ENCODE assay signal across 16 mouse cellular contexts in the genomic region with DNA sequence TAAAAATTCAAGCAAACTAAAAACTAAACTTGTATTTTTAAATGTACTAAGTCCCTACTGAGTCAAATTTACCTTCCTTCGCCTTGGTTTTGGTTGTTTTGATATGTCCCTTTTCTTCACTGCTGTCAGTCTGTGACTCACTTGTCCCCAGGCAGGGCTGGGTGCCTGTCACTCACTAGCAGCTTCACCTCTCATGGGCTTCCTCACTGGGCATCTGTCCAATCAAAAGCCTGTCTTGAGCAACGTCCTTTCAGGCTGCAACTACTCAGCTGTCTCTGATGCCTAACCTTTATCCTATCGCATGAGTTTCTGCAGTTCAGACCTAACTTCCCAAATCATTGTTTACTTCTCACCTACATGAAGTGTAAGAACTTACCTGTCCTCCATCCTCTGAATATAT.
A peak's percentile ranks its signal among the peaks of the same experiment; 100 is the strongest.
DNase-seq lines count a peak whose midpoint lies in the region; ATAC-seq lines count a peak whose summit lies in the region.
"Had no signal": no experiment of that assay in that cellular context is flagged by ENCODE, and none has a peak within 500 bp of the region (broad histone marks: within the 10 kb centered on the region; RNA-seq: fewer than 3 reads in every experiment).

No protein-coding gene starts in this region.

- H3K9me3 ChIP-seq in hindbrain, embryonic 11.5 days (ENCODE audit: control insufficient read depth, low read length), result no peaks in the 10 kb centered on the region
- H3K9me3 ChIP-seq in forebrain, embryonic 10.5 days, result no peaks in the 10 kb centered on the region
- H3K9me3 ChIP-seq: embryonic facial prominence, embryonic 13.5 days; limb, embryonic 13.5 days; neural tube, embryonic 12.5 days had no signal

- no peaks in the 10 kb centered on the region for H3K4me1 ChIP-seq in hindbrain, embryonic 11.5 days (replicated peaks; ENCODE audit: control insufficient read depth, insufficient read depth, low read length)
- no peaks in the 10 kb centered on the region for H3K4me1 ChIP-seq in forebrain, embryonic 10.5 days
- H3K4me1 ChIP-seq: embryonic facial prominence, embryonic 13.5 days; limb, embryonic 13.5 days; neural tube, embryonic 12.5 days had no signal

- no peak overlapping the region for H3K9ac ChIP-seq in hindbrain, embryonic 11.5 days (ENCODE audit: low read depth, low read length)
- H3K9ac ChIP-seq: embryonic facial prominence, embryonic 13.5 days; limb, embryonic 13.5 days; neural tube, embryonic 12.5 days had no signal

- H3K4me2 ChIP-seq in hindbrain, embryonic 11.5 days (replicated peaks; ENCODE audit: low read depth, low read length), result no peak overlapping the region
- H3K4me2 ChIP-seq: embryonic facial prominence, embryonic 13.5 days; limb, embryonic 13.5 days; neural tube, embryonic 12.5 days had no signal

- WGBS in hindbrain, embryonic 11.5 days, result 85% methylated on average over 3 of the region's 3 CpGs
- WGBS in forebrain, embryonic 10.5 days, result 80% methylated on average over 3 of the region's 3 CpGs

- no peaks in the 10 kb centered on the region for H3K36me3 ChIP-seq in hindbrain, embryonic 11.5 days (ENCODE audit: control insufficient read depth, insufficient read depth, low read length)
- no peaks in the 10 kb centered on the region for H3K36me3 ChIP-seq in forebrain, embryonic 10.5 days (replicated peaks)
- H3K36me3 ChIP-seq: embryonic facial prominence, embryonic 13.5 days; limb, embryonic 13.5 days; neural tube, embryonic 12.5 days had no signal

- no peak overlapping the region for H3K27ac ChIP-seq in hindbrain, embryonic 11.5 days (ENCODE audit: low read depth, low read length)
- H3K27ac ChIP-seq in forebrain, embryonic 10.5 days, result no peak overlapping the region
- H3K27ac ChIP-seq: embryonic facial prominence, embryonic 13.5 days; limb, embryonic 13.5 days; neural tube, embryonic 12.5 days had no signal

- H3K27me3 ChIP-seq in hindbrain, embryonic 11.5 days (ENCODE audit: control insufficient read depth, insufficient read depth, low read length), result no peaks in the 10 kb centered on the region
- no peaks in the 10 kb centered on the region for H3K27me3 ChIP-seq in forebrain, embryonic 10.5 days (ENCODE audit: poor library complexity, severe bottlenecking)
- H3K27me3 ChIP-seq: embryonic facial prominence, embryonic 13.5 days; limb, embryonic 13.5 days; neural tube, embryonic 12.5 days had no signal

- DNase-seq in adrenal gland, adult (ENCODE audit: inconsistent age in 2 of 2, low spot score in 1 of 2), result peak; percentile 18 to 75
- DNase-seq in adrenal gland, postnatal 4 days (ENCODE audit: low spot score in 2 of 2), result no peak
- peak; percentile 73 for DNase-seq in 416B (ENCODE audit: low read depth)
- DNase-seq in adrenal gland, postnatal 36 days, result peak; percentile 49 to 52
- peak; percentile 19 for DNase-seq in lung, postnatal 14 days
- no peak for DNase-seq in hindbrain, embryonic 11.5 days (ENCODE audit: low spot score)
- DNase-seq in forebrain, embryonic 10.5 days (ENCODE audit: extremely low spot score, low spot score), result no peak
- DNase-seq in left cerebral cortex, postnatal 10 days (ENCODE audit: extremely low spot score in 1 of 2, low spot score in 2 of 2), result no peak
- DNase-seq: cerebellum, adult 8-10 months; gastrocnemius, postnatal 25 days; kidney, adult 2 months; kidney, postnatal 25 days; thymus, postnatal 4 days had no signal

- ATAC-seq in hindbrain, embryonic 11.5 days (ENCODE audit: low FRiP score), result no peak

- no peak overlapping the region for H3K4me3 ChIP-seq in hindbrain, embryonic 11.5 days (ENCODE audit: low read depth, low read length)
- no peak overlapping the region for H3K4me3 ChIP-seq in forebrain, embryonic 10.5 days
- H3K4me3 ChIP-seq: embryonic facial prominence, embryonic 13.5 days; limb, embryonic 13.5 days; neural tube, embryonic 12.5 days had no signal

- intact Hi-C loops in left cerebral cortex, postnatal 10 days (cut with DNase I), result no loop called here

Comparison
In these comparisons a context has a peak if more than half of its experiments do, and no peak if none do; other contexts are left out.
1. DNase-seq: peak in adrenal gland, adult (2 of 2), 416B (single experiment), adrenal gland, postnatal 36 days (2 of 2) and lung, postnatal 14 days (single experiment); none in adrenal gland, postnatal 4 days (0 of 2), hindbrain, embryonic 11.5 days (single experiment), forebrain, embryonic 10.5 days (single experiment) and left cerebral cortex, postnatal 10 days (0 of 2).